Mouse (Mus musculus): ENCODE results near the gene Cald1. TPM values are rescaled to one million over a fixed set of nuclear protein-coding genes. Genes with fewer than 3 reads are reported as not detected.

Gene Cald1
- polyA plus RNA-seq, 1 experiment from 2014 or later: 155 TPM

DNA sequence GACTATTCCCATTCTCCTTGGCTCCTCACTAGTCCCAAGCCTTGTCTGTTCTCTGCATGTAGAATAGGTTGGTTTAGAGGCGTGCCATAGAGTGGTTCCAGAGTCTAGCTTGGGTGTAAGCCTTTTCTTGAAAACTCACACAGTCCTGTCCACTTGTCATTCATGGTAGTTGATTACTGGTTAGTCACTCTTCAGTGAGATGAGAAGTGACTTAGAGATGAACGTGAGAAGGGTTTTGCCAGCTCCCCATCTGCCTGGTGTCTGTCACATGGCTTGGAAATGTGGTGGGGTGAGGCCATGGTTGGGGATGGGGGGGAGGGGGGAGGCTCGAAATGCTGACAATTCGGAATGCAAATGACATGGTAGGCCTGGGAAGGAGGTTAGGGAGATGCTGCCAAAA is 2.5 kb downstream of the Cald1 start:
- ATAC-seq (ENCODE audit: insufficient number of reproducible peaks, low FRiP score, low TSS enrichment, low read depth) (no peak), DNase-seq (ENCODE audit: low spot score) (no peak)
- peaks cover 11% of the 10 kb centered on the region; the same call in 1 of the 2 replicates for H3K4me1 ChIP-seq (ENCODE audit: control insufficient read depth, insufficient read depth, low read length)
- no peaks in the 10 kb centered on the region; the same call in 1 of the 2 replicates for H3K36me3 ChIP-seq (ENCODE audit: control insufficient read depth, insufficient read depth, low read length)
- no peak overlapping the region for H3K9ac ChIP-seq (ENCODE audit: low read length)
- 77% methylated on average over 4 of the region's 4 CpGs for WGBS
- H3K9me3 ChIP-seq (ENCODE audit: control insufficient read depth, low read length): no peaks in the 10 kb centered on the region
- no peak overlapping the region for H3K27ac ChIP-seq (replicated peaks; ENCODE audit: low read depth, low read length)
- no peak overlapping the region for H3K4me3 ChIP-seq (ENCODE audit: low read depth, low read length)
- H3K27me3 ChIP-seq (ENCODE audit: control insufficient read depth, insufficient read depth, low read length): no peaks in the 10 kb centered on the region
- no peak overlapping the region for H3K4me2 ChIP-seq (ENCODE audit: low read depth, severe bottlenecking)

GRCm38 (mm10) chr6:34602091-34602490 is 3.8 kb downstream of the Cald1 start:
- WGBS: 26% methylated on average over 2 of the region's 2 CpGs
- DNase-seq (ENCODE audit: low spot score) (peak; percentile 52), ATAC-seq (ENCODE audit: insufficient number of reproducible peaks, low FRiP score, low TSS enrichment, low read depth) (no peak)
- H3K9me3 ChIP-seq (ENCODE audit: control insufficient read depth, low read length): no peaks in the 10 kb centered on the region
- peaks cover 16% of the 10 kb centered on the region; the same call in 1 of the 2 replicates for H3K4me1 ChIP-seq (ENCODE audit: control insufficient read depth, insufficient read depth, low read length)
- H3K4me2 ChIP-seq (ENCODE audit: low read depth, severe bottlenecking): no peak overlapping the region
- no peak overlapping the region for H3K4me3 ChIP-seq (ENCODE audit: low read depth, low read length)
- no peaks in the 10 kb centered on the region; the same call in 1 of the 2 replicates for H3K36me3 ChIP-seq (ENCODE audit: control insufficient read depth, insufficient read depth, low read length)
- H3K27me3 ChIP-seq (ENCODE audit: control insufficient read depth, insufficient read depth, low read length): no peaks in the 10 kb centered on the region
- no peak overlapping the region for H3K9ac ChIP-seq (ENCODE audit: low read length)
- H3K27ac ChIP-seq (replicated peaks; ENCODE audit: low read depth, low read length): no peak overlapping the region

DNA sequence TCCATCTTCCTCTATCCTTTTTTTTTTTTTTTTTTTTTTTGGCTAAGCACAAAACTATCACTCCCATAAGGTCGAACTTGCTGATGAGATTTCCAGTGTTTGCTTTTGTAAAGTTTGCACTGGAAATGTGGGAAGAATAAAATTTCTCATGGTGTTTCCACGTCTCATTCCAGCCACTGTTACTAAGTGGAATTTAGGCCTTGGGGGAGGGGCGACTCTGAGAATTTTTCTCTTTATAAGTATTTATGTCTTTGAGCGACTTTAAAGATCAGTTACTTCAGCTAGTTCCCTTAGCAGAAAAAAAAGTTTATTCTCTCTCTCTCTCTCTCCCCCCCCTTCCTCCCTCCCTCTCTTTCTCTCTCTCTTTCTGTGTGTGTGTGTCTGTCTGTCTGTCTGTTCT is 8.1 kb downstream of the Cald1 start:
- DNase-seq (ENCODE audit: low spot score) (peak; percentile 21), ATAC-seq (ENCODE audit: insufficient number of reproducible peaks, low FRiP score, low TSS enrichment, low read depth) (no peak)
- WGBS: 57% methylated on average over 4 of the region's 4 CpGs
- H3K4me2 ChIP-seq (ENCODE audit: low read depth, severe bottlenecking): no peak overlapping the region
- H3K36me3 ChIP-seq (ENCODE audit: control insufficient read depth, insufficient read depth, low read length): no peaks in the 10 kb centered on the region; the same call in 1 of the 2 replicates
- H3K9ac ChIP-seq (ENCODE audit: low read length): no peak overlapping the region
- no peak overlapping the region for H3K27ac ChIP-seq (replicated peaks; ENCODE audit: low read depth, low read length)
- H3K9me3 ChIP-seq (ENCODE audit: control insufficient read depth, low read length): no peaks in the 10 kb centered on the region
- no peak overlapping the region for H3K4me3 ChIP-seq (ENCODE audit: low read depth, low read length)
- H3K27me3 ChIP-seq (ENCODE audit: control insufficient read depth, insufficient read depth, low read length): no peaks in the 10 kb centered on the region
- H3K4me1 ChIP-seq (ENCODE audit: control insufficient read depth, insufficient read depth, low read length): peaks cover 20% of the 10 kb centered on the region

DNA sequence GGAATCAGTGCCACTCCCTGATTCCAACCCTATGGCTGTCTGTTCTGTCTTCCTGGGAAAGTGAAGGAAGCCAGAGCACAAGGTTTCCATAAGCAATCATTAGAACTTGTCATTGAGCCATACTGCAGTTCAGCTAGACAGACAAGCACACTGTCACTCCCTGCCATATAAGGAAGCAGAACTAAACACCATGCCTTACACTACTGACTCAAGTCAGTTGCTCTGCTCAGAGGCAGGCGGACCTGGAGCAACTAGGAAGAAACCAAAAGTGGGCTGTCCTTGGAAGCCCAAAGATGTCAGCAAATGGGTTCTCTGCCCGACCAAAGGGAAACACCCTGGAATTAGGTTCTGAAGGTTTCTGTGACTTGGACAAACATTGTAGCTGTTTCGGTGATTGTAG is 10.3 kb downstream of the Cald1 start:
- no peak overlapping the region for H3K4me3 ChIP-seq (ENCODE audit: low read depth, low read length)
- H3K36me3 ChIP-seq (ENCODE audit: control insufficient read depth, insufficient read depth, low read length): no peaks in the 10 kb centered on the region; the same call in 1 of the 2 replicates
- no peaks in the 10 kb centered on the region for H3K9me3 ChIP-seq (ENCODE audit: control insufficient read depth, low read length)
- 85% methylated on average over 3 of the region's 3 CpGs for WGBS
- DNase-seq (ENCODE audit: low spot score): no peak
- no peak for ATAC-seq (ENCODE audit: insufficient number of reproducible peaks, low FRiP score, low TSS enrichment, low read depth)
- no peak overlapping the region for H3K27ac ChIP-seq (replicated peaks; ENCODE audit: low read depth, low read length)
- peaks cover 20% of the 10 kb centered on the region for H3K4me1 ChIP-seq (ENCODE audit: control insufficient read depth, insufficient read depth, low read length)
- H3K9ac ChIP-seq (ENCODE audit: low read length): no peak overlapping the region
- no peak overlapping the region for H3K4me2 ChIP-seq (ENCODE audit: low read depth, severe bottlenecking)
- H3K27me3 ChIP-seq (ENCODE audit: control insufficient read depth, insufficient read depth, low read length): no peaks in the 10 kb centered on the region

DNA sequence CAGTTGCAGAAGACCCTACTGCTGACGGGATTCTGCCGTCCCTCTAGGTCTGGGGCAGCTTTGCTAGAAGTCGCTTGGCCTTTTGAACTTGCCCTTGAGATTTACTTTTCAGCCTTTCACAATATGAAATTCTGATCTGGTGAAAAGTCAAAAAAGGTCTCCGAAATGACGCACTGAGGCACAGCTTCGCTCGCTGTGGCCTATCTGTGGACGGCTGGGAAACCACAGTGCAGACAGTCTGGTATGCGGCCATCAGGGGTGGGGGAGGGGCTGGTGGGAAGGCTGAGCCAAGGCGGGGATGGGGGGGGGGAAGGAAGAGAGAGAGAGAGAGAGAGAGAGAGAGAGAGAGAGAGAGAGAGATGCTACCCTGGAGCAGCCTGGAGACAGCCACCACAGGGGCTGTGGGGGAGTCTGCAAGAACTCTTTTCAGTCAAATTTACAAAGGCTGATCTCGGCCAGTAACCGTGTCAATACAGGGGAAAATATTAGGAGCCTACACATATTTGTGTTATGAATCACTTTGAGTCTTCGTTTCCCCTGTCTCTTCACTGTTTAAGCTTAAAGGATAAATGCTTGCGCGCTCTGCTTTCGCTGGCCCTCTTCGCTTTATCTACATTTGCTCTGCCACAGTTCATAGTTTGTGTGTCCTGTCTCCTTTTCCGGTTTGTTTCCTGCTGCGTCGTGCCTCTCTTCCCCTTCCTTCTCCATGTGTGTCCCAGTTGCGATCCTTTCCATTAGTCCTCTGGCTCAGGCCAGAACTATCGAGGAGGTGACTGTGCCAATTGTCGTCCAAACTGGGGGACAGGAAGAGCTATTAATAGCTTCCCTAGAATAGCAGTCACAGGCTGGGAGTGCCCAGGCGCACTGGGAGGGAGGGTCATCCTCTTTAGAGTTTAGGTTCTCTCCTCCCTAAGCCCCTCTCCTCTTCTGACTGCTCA is 11.9 kb downstream of the Cald1 start:
- 50% methylated on average over 24 of the region's 24 CpGs for WGBS
- Histone ChIP-seq H3K27ac (replicated peaks; ENCODE audit: low read depth, low read length) (no peak overlapping the region), H3K9me3 (ENCODE audit: control insufficient read depth, low read length) (no peaks in the 10 kb centered on the region), H3K27me3 (ENCODE audit: control insufficient read depth, insufficient read depth, low read length) (no peaks in the 10 kb centered on the region), H3K9ac (ENCODE audit: low read length) (no peak overlapping the region), H3K36me3 (ENCODE audit: control insufficient read depth, insufficient read depth, low read length) (no peaks in the 10 kb centered on the region), H3K4me1 (ENCODE audit: control insufficient read depth, insufficient read depth, low read length) (peaks cover 20% of the 10 kb centered on the region), H3K4me2 (ENCODE audit: low read depth, severe bottlenecking) (no peak overlapping the region), H3K4me3 (ENCODE audit: low read depth, low read length) (no peak overlapping the region)
- ATAC-seq (ENCODE audit: insufficient number of reproducible peaks, low FRiP score, low TSS enrichment, low read depth) (no peak), DNase-seq (ENCODE audit: low spot score) (no peak)

DNA sequence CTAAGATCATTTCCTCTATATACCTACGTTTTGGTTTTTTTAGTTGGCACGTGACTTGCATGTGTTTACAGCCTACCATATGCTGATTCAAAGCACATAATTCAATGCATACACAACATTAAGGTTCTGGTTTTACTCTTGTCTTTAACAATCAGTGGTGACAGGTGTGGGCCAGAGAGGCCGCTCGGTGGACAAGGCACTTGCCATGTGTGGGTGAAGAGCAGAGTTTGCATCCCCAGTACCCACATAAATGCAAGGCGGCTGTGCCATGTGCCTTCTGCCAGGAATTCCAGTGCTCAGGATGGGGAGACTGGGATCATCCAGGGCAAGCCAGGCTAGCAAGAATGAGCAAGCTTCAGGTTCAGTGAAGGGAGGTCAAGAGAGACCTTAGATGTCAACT is 14.8 kb downstream of the Cald1 start:
- H3K36me3 ChIP-seq (ENCODE audit: control insufficient read depth, insufficient read depth, low read length): no peaks in the 10 kb centered on the region
- peaks cover 13% of the 10 kb centered on the region for H3K4me1 ChIP-seq (ENCODE audit: control insufficient read depth, insufficient read depth, low read length)
- no peaks in the 10 kb centered on the region for H3K27me3 ChIP-seq (ENCODE audit: control insufficient read depth, insufficient read depth, low read length)
- WGBS: 64% methylated on average over 5 of the region's 5 CpGs
- no peak overlapping the region for H3K4me3 ChIP-seq (ENCODE audit: low read depth, low read length)
- no peak overlapping the region for H3K27ac ChIP-seq (replicated peaks; ENCODE audit: low read depth, low read length)
- H3K9me3 ChIP-seq (ENCODE audit: control insufficient read depth, low read length): no peaks in the 10 kb centered on the region
- no peak overlapping the region for H3K4me2 ChIP-seq (ENCODE audit: low read depth, severe bottlenecking)
- ATAC-seq (ENCODE audit: insufficient number of reproducible peaks, low FRiP score, low TSS enrichment, low read depth) (peak; percentile 49; the same call in 1 of the 2 replicates), DNase-seq (ENCODE audit: low spot score) (peak; percentile 29)
- H3K9ac ChIP-seq (ENCODE audit: low read length): no peak overlapping the region

DNA sequence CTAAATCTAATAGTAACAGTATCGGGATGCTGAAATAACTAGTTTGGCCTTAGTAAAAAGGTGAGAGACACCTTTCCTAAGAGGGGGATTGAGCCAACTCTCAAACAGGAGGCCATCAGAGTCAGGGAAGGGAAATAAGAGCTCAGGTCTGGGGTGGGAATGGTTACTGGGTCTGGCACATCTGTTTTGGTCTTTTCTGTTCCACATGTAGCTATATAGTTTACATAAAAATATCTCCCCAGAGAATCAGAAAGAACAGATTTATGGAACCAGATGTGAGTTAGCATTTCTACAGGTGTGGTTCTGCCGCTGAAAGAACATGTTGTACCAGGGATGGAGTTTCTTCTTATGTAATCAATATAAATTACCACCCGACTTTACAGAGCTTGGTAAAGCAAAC is 17.1 kb downstream of the Cald1 start:
- ATAC-seq (ENCODE audit: insufficient number of reproducible peaks, low FRiP score, low TSS enrichment, low read depth): no peak
- peaks cover 6% of the 10 kb centered on the region for H3K4me1 ChIP-seq (ENCODE audit: control insufficient read depth, insufficient read depth, low read length)
- no peaks in the 10 kb centered on the region for H3K27me3 ChIP-seq (ENCODE audit: control insufficient read depth, insufficient read depth, low read length)
- WGBS: 75% methylated on average over 3 of the region's 3 CpGs
- no peak overlapping the region for H3K4me2 ChIP-seq (ENCODE audit: low read depth, severe bottlenecking)
- no peaks in the 10 kb centered on the region for H3K9me3 ChIP-seq (ENCODE audit: control insufficient read depth, low read length)
- no peak overlapping the region for H3K4me3 ChIP-seq (ENCODE audit: low read depth, low read length)
- no peak overlapping the region for H3K9ac ChIP-seq (ENCODE audit: low read length)
- H3K27ac ChIP-seq (replicated peaks; ENCODE audit: low read depth, low read length): no peak overlapping the region
- no peaks in the 10 kb centered on the region for H3K36me3 ChIP-seq (ENCODE audit: control insufficient read depth, insufficient read depth, low read length)
- peak; percentile 20 for DNase-seq (ENCODE audit: low spot score)

- Histone ChIP-seq H3K9me3 (ENCODE audit: control insufficient read depth, low read length) (no peaks in the 10 kb centered on the region), H3K27me3 (ENCODE audit: control insufficient read depth, insufficient read depth, low read length) (no peaks in the 10 kb centered on the region), H3K4me1 (ENCODE audit: control insufficient read depth, insufficient read depth, low read length) (no peaks in the 10 kb centered on the region), H3K9ac (ENCODE audit: low read length) (no peak overlapping the region), H3K27ac (replicated peaks; ENCODE audit: low read depth, low read length) (no peak overlapping the region), H3K36me3 (ENCODE audit: control insufficient read depth, insufficient read depth, low read length) (no peaks in the 10 kb centered on the region), H3K4me2 (ENCODE audit: low read depth, severe bottlenecking) (no peak overlapping the region), H3K4me3 (ENCODE audit: low read depth, low read length) (no peak overlapping the region)
- ATAC-seq (ENCODE audit: insufficient number of reproducible peaks, low FRiP score, low TSS enrichment, low read depth) (no peak), DNase-seq (ENCODE audit: low spot score) (peak; percentile 8)
- WGBS: 84% methylated on average over 2 of the region's 2 CpGs
Observed at GRCm38 (mm10) chr6:34619494-34619893, 21.2 kb downstream of the Cald1 start.
